ENCODE assay signal across 9 mouse cellular contexts in genomic region chr14:78383256-78383709, GRCm38 (mm10).
DNase-seq lines count a peak whose midpoint lies in the region; ATAC-seq lines count a peak whose summit lies in the region.
"Had no signal": no experiment of that assay in that cellular context is flagged by ENCODE, and none has a peak within 500 bp of the region (broad histone marks: within the 10 kb centered on the region; RNA-seq: fewer than 3 reads in every experiment).

No protein-coding gene starts in this region.

- no peaks in the 10 kb centered on the region for H3K9me3 ChIP-seq in midbrain, embryonic 14.5 days (ENCODE audit: control insufficient read depth, low read length)
- no peaks in the 10 kb centered on the region for H3K9me3 ChIP-seq in midbrain, embryonic 11.5 days (ENCODE audit: control insufficient read depth, low read length)
- H3K9me3 ChIP-seq in heart, embryonic 15.5 days (replicated peaks), result no peaks in the 10 kb centered on the region
- H3K9me3 ChIP-seq in midbrain, embryonic 15.5 days, result no peaks in the 10 kb centered on the region
- H3K9me3 ChIP-seq in liver, embryonic 11.5 days (ENCODE audit: control insufficient read depth, low read length), result no peaks in the 10 kb centered on the region
- H3K9me3 ChIP-seq: limb, embryonic 13.5 days had no signal

- no peak overlapping the region for H3K9ac ChIP-seq in midbrain, embryonic 14.5 days (replicated peaks; ENCODE audit: low read length)
- H3K9ac ChIP-seq in midbrain, embryonic 11.5 days (ENCODE audit: low read length), result no peak overlapping the region
- H3K9ac ChIP-seq in heart, embryonic 15.5 days, result no peak overlapping the region
- no peak overlapping the region for H3K9ac ChIP-seq in midbrain, embryonic 15.5 days
- H3K9ac ChIP-seq in liver, embryonic 11.5 days (ENCODE audit: low read depth, low read length), result no peak overlapping the region
- H3K9ac ChIP-seq: limb, embryonic 13.5 days had no signal

- no peaks in the 10 kb centered on the region for H3K27me3 ChIP-seq in midbrain, embryonic 14.5 days (ENCODE audit: control insufficient read depth, insufficient read depth, low read length)
- no peaks in the 10 kb centered on the region for H3K27me3 ChIP-seq in midbrain, embryonic 11.5 days (ENCODE audit: control insufficient read depth, insufficient read depth, low read length)
- H3K27me3 ChIP-seq in heart, embryonic 15.5 days, result no peaks in the 10 kb centered on the region
- H3K27me3 ChIP-seq in midbrain, embryonic 15.5 days (replicated peaks), result no peaks in the 10 kb centered on the region
- no peaks in the 10 kb centered on the region for H3K27me3 ChIP-seq in liver, embryonic 11.5 days (replicated peaks; ENCODE audit: control insufficient read depth, insufficient read depth, low read length)
- H3K27me3 ChIP-seq: limb, embryonic 13.5 days had no signal

- no peak overlapping the region for H3K27ac ChIP-seq in midbrain, embryonic 14.5 days (replicated peaks; ENCODE audit: low read depth, low read length)
- H3K27ac ChIP-seq in midbrain, embryonic 11.5 days (ENCODE audit: low read depth, low read length), result no peak overlapping the region
- peak overlapping the region; percentile 80 for H3K27ac ChIP-seq in heart, embryonic 15.5 days
- 0 out of 2 replicates have a peak overlapping the region, but pooled peaks have one; percentile 8 for H3K27ac ChIP-seq in midbrain, embryonic 15.5 days
- H3K27ac ChIP-seq in liver, embryonic 11.5 days (ENCODE audit: low read depth, low read length), result no peak overlapping the region
- H3K27ac ChIP-seq: limb, embryonic 13.5 days had no signal

- DNase-seq in midbrain, embryonic 14.5 days, result peak; percentile 81
- no peak for DNase-seq in midbrain, embryonic 11.5 days (ENCODE audit: low spot score, missing footprints)
- peak; percentile 70 to 73 for DNase-seq in cerebellum, postnatal 36 days
- DNase-seq in layer of hippocampus, postnatal 25 days (ENCODE audit: extremely low spot score in 1 of 2, low spot score in 1 of 2), result peak; percentile 64 to 83
- DNase-seq in telencephalon, adult 2 months (ENCODE audit: low read depth, low spot score), result peak; percentile 74
- DNase-seq in liver, embryonic 11.5 days (ENCODE audit: low spot score), result no peak

- peak; percentile 79 for ATAC-seq in midbrain, embryonic 14.5 days (ENCODE audit: low FRiP score, low TSS enrichment)
- no peak for ATAC-seq in midbrain, embryonic 11.5 days (ENCODE audit: low FRiP score)
- peak; percentile 94 for ATAC-seq in heart, embryonic 15.5 days (replicated peaks; ENCODE audit: insufficient number of reproducible peaks, insufficient read depth, low FRiP score, low read depth)
- peak; percentile 93 for ATAC-seq in midbrain, embryonic 15.5 days (replicated peaks)
- ATAC-seq in liver, embryonic 11.5 days (replicated peaks; ENCODE audit: low FRiP score), result no peak

- H3K36me3 ChIP-seq in midbrain, embryonic 14.5 days (ENCODE audit: control insufficient read depth, insufficient read depth, low read length), result no peaks in the 10 kb centered on the region
- no peaks in the 10 kb centered on the region for H3K36me3 ChIP-seq in midbrain, embryonic 11.5 days (ENCODE audit: control insufficient read depth, insufficient read depth, low read length)
- no peaks in the 10 kb centered on the region for H3K36me3 ChIP-seq in heart, embryonic 15.5 days
- H3K36me3 ChIP-seq in midbrain, embryonic 15.5 days (replicated peaks), result no peaks in the 10 kb centered on the region
- H3K36me3 ChIP-seq in liver, embryonic 11.5 days (ENCODE audit: control insufficient read depth, insufficient read depth, low read length), result no peaks in the 10 kb centered on the region
- H3K36me3 ChIP-seq: limb, embryonic 13.5 days had no signal

- no peak overlapping the region for H3K4me2 ChIP-seq in midbrain, embryonic 14.5 days (ENCODE audit: low read length)
- H3K4me2 ChIP-seq in midbrain, embryonic 11.5 days, result no peak overlapping the region
- H3K4me2 ChIP-seq in heart, embryonic 15.5 days, result no peak overlapping the region
- no peak overlapping the region for H3K4me2 ChIP-seq in midbrain, embryonic 15.5 days
- no peak overlapping the region for H3K4me2 ChIP-seq in liver, embryonic 11.5 days
- H3K4me2 ChIP-seq: limb, embryonic 13.5 days had no signal

- WGBS in midbrain, embryonic 14.5 days, result 68% methylated on average over 8 of the region's 8 CpGs
- 74% methylated on average over 8 of the region's 8 CpGs for WGBS in midbrain, embryonic 11.5 days
- 41% methylated on average over 8 of the region's 8 CpGs for WGBS in heart, embryonic 15.5 days
- WGBS in midbrain, embryonic 15.5 days, result 46% methylated on average over 8 of the region's 8 CpGs
- WGBS in liver, embryonic 11.5 days, result 66% methylated on average over 8 of the region's 8 CpGs

- no peaks in the 10 kb centered on the region for H3K4me1 ChIP-seq in midbrain, embryonic 14.5 days (ENCODE audit: control insufficient read depth, insufficient read depth, low read length)
- H3K4me1 ChIP-seq in midbrain, embryonic 11.5 days (ENCODE audit: control insufficient read depth, insufficient read depth, low read length), result no peaks in the 10 kb centered on the region
- peaks cover 12% of the 10 kb centered on the region for H3K4me1 ChIP-seq in heart, embryonic 15.5 days (replicated peaks)
- no peaks in the 10 kb centered on the region for H3K4me1 ChIP-seq in midbrain, embryonic 15.5 days
- no peaks in the 10 kb centered on the region for H3K4me1 ChIP-seq in liver, embryonic 11.5 days (replicated peaks; ENCODE audit: control insufficient read depth, insufficient read depth, low read length)

- no peak overlapping the region for H3K4me3 ChIP-seq in midbrain, embryonic 14.5 days (replicated peaks; ENCODE audit: low read depth, low read length)
- H3K4me3 ChIP-seq in midbrain, embryonic 11.5 days (ENCODE audit: low read depth, low read length), result no peak overlapping the region
- no peak overlapping the region for H3K4me3 ChIP-seq in heart, embryonic 15.5 days
- no peak overlapping the region for H3K4me3 ChIP-seq in midbrain, embryonic 15.5 days
- no peak overlapping the region for H3K4me3 ChIP-seq in liver, embryonic 11.5 days (ENCODE audit: low read depth, low read length)
- H3K4me3 ChIP-seq: limb, embryonic 13.5 days had no signal

Comparison
In these comparisons a context has a peak if more than half of its experiments do, and no peak if none do; other contexts are left out.
1. ATAC-seq: peak in midbrain, embryonic 14.5 days (single experiment), heart, embryonic 15.5 days (single experiment) and midbrain, embryonic 15.5 days (single experiment); none in midbrain, embryonic 11.5 days (single experiment) and liver, embryonic 11.5 days (single experiment).
2. DNase-seq: peak in midbrain, embryonic 14.5 days (single experiment), cerebellum, postnatal 36 days (2 of 2), layer of hippocampus, postnatal 25 days (2 of 2) and telencephalon, adult 2 months (single experiment); none in midbrain, embryonic 11.5 days (single experiment) and liver, embryonic 11.5 days (single experiment).
3. H3K27ac ChIP-seq: peak in heart, embryonic 15.5 days (single experiment) and midbrain, embryonic 15.5 days (single experiment); none in midbrain, embryonic 14.5 days (single experiment), midbrain, embryonic 11.5 days (single experiment) and liver, embryonic 11.5 days (single experiment).